Mouse (Mus musculus) heart, embryonic 11.5 days (tissue): ENCODE measurements around the gene Nid2. TPM values are rescaled to one million over a fixed set of nuclear protein-coding genes. Genes with fewer than 3 reads are reported as not detected.
A peak's percentile ranks its signal among the peaks of the same experiment; 100 is the strongest.

Experiments used
- ATAC-seq: fragments of 200-750 bp; cut with Nextera tagmentation; replicated peaks from 2 replicates; pipeline ENCODE4 v1.8.0; 2017; ENCODE audit warnings: moderate library complexity; ENCODE audit not compliant: insufficient number of reproducible peaks, low FRiP score, low TSS enrichment
- H3K27ac ChIP-seq: fragments of 300-500 bp; sonication (generic); 2 replicates; pipeline ENCODE4 v1.5.1; 2014; ENCODE audit warnings: mild to moderate bottlenecking, low read depth, low read length
- H3K27me3 ChIP-seq: fragments of 300-500 bp; sonication (generic); 2 replicates; pipeline ENCODE4 v1.6.1; 2014; ENCODE audit warnings: mild to moderate bottlenecking, low read length, mixed read lengths; ENCODE audit not compliant: control insufficient read depth, insufficient read depth
- H3K36me3 ChIP-seq: fragments of 300-500 bp; sonication (generic); 2 replicates; pipeline ENCODE4 v1.6.1; 2014; ENCODE audit warnings: mild to moderate bottlenecking, low read length, moderate library complexity, mixed read lengths; ENCODE audit not compliant: control insufficient read depth, insufficient read depth
- H3K4me1 ChIP-seq: fragments of 300-500 bp; sonication (generic); 2 replicates; pipeline ENCODE4 v1.6.1; 2014; ENCODE audit warnings: low read length; ENCODE audit not compliant: control insufficient read depth, insufficient read depth
- H3K4me2 ChIP-seq: fragments of 300-500 bp; sonication (generic); 2 replicates; pipeline ENCODE4 v1.6.1; 2014; ENCODE audit warnings: mild to moderate bottlenecking, moderate library complexity
- H3K4me3 ChIP-seq: fragments of 300-500 bp; sonication (generic); 2 replicates; pipeline ENCODE4 v1.5.1; 2014; ENCODE audit warnings: low read depth, low read length
- H3K9ac ChIP-seq: fragments of 300-500 bp; sonication (generic); 2 replicates; pipeline ENCODE4 v1.6.1; 2014; ENCODE audit warnings: mild to moderate bottlenecking, low read depth, low read length, moderate library complexity
- H3K9me3 ChIP-seq: fragments of 300-500 bp; sonication (generic); replicated peaks from 2 replicates; pipeline ENCODE4 v1.6.1; 2016; ENCODE audit warnings: low read length; ENCODE audit not compliant: control insufficient read depth
- WGBS: fragments of 180-500 bp; shearing (Covaris S2); extraction: QIAGEN DNeasy Blood & Tissue Kit; methylation state at CpG from one replicate; pipeline ENCODE4 v1.1.7; 2014; ENCODE audit not compliant: insufficient replicate concordance; 5-methylcytosine and 5-hydroxymethylcytosine counted together
- polyA plus RNA-seq: library from polyadenylated mRNA; unstranded; fragments of >200 nt; fragmentation: Nextera tagmentation; extraction: Ambion mirVana; gene quantifications from 2 replicates; pipeline ENCODE4 v1.2.1, GENCODE M21; 2014

The Nid2 gene
- polyA plus RNA-seq, 1 experiment from 2014 or later: 146 TPM

DNA sequence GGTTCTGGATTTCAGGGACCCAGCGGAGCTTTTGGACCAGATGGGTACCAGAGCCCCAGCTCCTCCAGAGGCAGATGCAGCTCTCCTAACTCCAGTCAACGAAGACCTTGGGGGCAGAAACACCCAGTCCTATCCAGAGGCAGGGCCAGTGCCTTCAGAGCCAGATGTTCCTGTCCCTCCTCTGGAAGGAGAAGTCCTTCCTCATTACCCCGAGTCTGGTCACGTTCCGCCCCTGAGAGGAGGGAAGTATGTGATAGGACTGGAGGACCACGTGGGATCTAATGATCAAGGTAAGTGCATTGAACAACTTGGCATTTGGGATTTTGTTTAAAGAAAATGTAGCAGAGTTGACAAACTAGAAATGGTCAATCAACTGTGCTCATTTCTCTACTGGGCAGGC lies 17.6 kb downstream of the Nid2 start:
- H3K4me3 ChIP-seq: no peak overlapping the region
- H3K4me2 ChIP-seq: no peak overlapping the region
- 90% methylated on average over 6 of the region's 6 CpGs for WGBS
- no peak overlapping the region for H3K9ac ChIP-seq
- H3K4me1 ChIP-seq: peaks cover 38% of the 10 kb centered on the region
- no peaks in the 10 kb centered on the region for H3K9me3 ChIP-seq
- ATAC-seq: no peak
- no peaks in the 10 kb centered on the region for H3K27me3 ChIP-seq
- H3K27ac ChIP-seq: no peak overlapping the region
- H3K36me3 ChIP-seq: peaks cover 8% of the 10 kb centered on the region

DNA sequence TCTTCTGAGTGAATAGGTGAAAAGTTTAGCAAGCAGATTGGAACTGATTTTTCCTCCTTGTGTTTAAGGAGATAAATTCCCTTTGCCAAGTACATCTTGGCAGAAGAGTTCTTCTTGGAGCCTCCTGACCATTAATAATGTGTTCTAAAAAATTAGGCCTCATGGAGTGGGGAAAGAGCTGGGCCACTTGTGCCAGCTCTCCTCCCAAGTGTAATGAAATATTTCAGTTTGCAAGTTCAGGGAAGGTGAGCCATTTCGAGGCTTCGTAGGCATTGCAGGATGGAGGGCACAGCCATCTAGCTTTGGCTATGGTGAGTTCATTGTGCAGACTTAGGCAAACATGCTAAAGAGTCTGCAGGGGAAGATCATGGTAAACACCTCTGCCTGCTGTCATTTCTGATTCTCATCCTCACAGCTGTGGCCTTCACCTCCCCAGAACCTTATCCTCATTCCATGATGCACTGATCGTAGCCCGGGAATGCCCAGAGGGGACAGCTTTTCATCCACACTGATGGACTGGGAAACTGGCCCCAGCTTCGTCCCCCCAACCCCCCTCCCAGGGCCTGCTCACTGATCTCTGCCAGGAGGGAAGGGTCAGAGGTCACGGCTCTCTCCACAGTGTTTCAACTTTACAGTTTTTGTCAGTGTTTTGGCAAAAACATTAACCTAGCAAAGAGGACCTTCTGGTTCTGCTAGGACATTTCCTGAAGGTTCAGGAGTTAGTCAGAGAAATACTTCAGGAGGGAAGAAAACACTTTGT lies 18.6 kb downstream of the Nid2 start:
- H3K27ac ChIP-seq: no peak overlapping the region
- no peak overlapping the region for H3K4me2 ChIP-seq
- H3K9me3 ChIP-seq: no peaks in the 10 kb centered on the region
- no peaks in the 10 kb centered on the region for H3K27me3 ChIP-seq
- H3K4me3 ChIP-seq: no peak overlapping the region
- peaks cover 40% of the 10 kb centered on the region for H3K4me1 ChIP-seq
- WGBS: 49% methylated on average over 6 of the region's 6 CpGs
- H3K9ac ChIP-seq: no peak overlapping the region
- ATAC-seq: no peak
- H3K36me3 ChIP-seq: peaks cover 8% of the 10 kb centered on the region

DNA sequence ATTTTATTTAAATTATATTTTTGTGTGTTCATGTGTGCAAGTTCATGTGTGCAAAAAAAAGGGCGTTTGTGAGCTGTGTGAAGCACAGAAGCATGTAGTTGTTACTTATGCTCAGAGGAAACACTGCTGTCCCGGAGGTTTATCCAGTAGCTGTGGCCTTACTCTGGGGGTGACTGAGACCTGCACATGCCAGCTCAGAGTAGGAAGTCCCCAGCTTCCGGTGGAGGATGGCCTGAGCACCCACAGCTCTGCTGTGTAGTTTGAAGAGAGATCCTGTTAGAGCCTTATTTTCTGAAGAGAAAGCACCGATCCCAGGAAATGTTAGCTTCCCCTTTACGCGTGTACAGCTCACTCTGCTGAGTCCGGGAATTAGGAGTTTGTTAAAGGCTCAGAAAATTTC lies 20.1 kb downstream of the Nid2 start:
- WGBS: 71% methylated on average over 7 of the region's 7 CpGs
- Histone ChIP-seq H3K27me3 (no peaks in the 10 kb centered on the region), H3K9ac (no peak overlapping the region), H3K4me1 (peaks cover 37% of the 10 kb centered on the region), H3K27ac (no peak overlapping the region), H3K9me3 (no peaks in the 10 kb centered on the region), H3K4me3 (no peak overlapping the region), H3K4me2 (no peak overlapping the region), H3K36me3 (peaks cover 8% of the 10 kb centered on the region)
- ATAC-seq: no peak

DNA sequence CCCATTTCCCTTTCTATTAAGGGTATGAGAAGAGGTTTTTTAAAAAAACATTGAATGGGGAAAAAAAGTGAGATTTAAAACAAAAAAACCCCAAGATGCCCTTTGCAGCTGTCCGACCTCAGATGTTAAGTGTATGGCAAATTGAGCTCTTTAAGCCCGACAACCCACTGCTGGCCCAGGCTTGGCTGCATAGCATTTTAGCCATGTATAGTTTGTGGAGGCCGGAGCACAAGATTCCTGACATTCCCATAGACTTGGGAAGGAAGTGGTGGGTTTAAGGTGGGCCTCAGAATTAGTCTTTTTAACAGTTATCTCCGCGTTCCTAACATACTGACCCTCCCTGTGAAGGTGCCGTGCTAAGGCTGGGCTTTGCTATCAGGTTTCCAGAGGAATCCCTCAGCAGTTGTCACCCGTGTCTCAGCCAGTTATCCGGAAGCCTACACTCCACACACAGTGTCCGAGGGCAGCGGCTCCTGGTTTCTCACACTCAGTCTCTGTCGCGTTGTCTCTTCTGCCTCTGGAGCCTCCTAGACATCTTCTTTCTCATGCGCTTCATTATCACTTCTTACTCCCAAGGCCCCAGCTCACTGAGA lies 23.1 kb downstream of the Nid2 start:
- H3K27me3 ChIP-seq: no peaks in the 10 kb centered on the region
- peaks cover 37% of the 10 kb centered on the region for H3K4me1 ChIP-seq
- no peaks in the 10 kb centered on the region for H3K9me3 ChIP-seq
- WGBS: 28% methylated on average over 13 of the region's 13 CpGs
- H3K9ac ChIP-seq: no peak overlapping the region
- H3K27ac ChIP-seq: peak overlapping the region; percentile 37; the same call in 1 of the 2 replicates
- ATAC-seq: 0 out of 2 replicates have a peak, but pooled peaks have one; percentile 31
- peak overlapping the region; percentile 43 for H3K4me2 ChIP-seq
- H3K36me3 ChIP-seq: peaks cover 2% of the 10 kb centered on the region; the same call in 1 of the 2 replicates
- H3K4me3 ChIP-seq: no peak overlapping the region

DNA sequence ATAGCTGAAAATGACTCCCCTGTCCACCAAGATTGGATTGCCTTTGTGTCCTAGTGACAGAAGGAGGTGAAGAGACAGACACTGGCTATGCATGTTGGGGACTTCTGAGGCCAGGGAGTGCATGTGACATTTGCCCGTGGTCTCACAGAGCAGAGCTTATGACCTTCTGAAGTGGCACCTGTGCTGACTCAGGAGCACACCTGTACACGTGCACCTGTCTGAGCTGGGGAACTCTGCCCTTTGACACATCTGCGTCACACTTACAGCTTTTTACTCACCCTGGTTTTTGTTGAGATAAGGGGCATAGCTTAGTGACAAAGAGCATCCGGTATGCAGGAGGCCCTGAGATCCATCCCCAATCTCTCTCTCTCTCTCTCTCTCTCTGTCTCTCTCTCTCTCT lies 24.4 kb downstream of the Nid2 start:
- peaks cover 3% of the 10 kb centered on the region; the same call in 1 of the 2 replicates for H3K36me3 ChIP-seq
- WGBS: 54% methylated on average over 4 of the region's 4 CpGs
- no peaks in the 10 kb centered on the region for H3K27me3 ChIP-seq
- no peak for ATAC-seq
- no peak overlapping the region for H3K9ac ChIP-seq
- no peak overlapping the region for H3K4me2 ChIP-seq
- H3K27ac ChIP-seq: no peak overlapping the region
- no peaks in the 10 kb centered on the region for H3K9me3 ChIP-seq
- peaks cover 31% of the 10 kb centered on the region for H3K4me1 ChIP-seq
- H3K4me3 ChIP-seq: no peak overlapping the region

DNA sequence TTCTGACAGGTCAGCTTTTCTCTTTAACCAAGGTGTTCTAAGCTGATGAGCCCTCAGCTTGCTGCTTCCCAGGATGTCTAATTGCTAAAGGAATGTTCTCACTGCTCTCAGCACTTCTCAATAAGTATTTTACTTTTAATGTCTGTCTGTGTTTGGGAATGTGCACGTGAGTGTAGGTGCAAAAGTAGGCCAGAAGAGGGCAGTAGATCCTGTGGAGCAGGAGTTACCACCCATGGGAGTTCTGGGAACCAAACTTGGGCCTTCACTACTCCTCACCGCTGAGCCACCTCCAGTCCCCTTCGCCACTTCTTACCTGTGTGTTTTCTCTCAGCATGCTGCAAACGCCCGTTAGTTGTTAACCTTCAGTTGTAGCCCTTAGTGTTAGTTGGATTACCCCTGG lies 25.1 kb downstream of the Nid2 start:
- Histone ChIP-seq H3K4me3 (no peak overlapping the region), H3K27me3 (no peaks in the 10 kb centered on the region), H3K36me3 (peaks cover 6% of the 10 kb centered on the region; the same call in 1 of the 2 replicates), H3K27ac (no peak overlapping the region), H3K4me1 (peaks cover 27% of the 10 kb centered on the region), H3K4me2 (no peak overlapping the region), H3K9ac (no peak overlapping the region), H3K9me3 (no peaks in the 10 kb centered on the region)
- no peak for ATAC-seq
- 86% methylated on average over 5 of the region's 5 CpGs for WGBS

DNA sequence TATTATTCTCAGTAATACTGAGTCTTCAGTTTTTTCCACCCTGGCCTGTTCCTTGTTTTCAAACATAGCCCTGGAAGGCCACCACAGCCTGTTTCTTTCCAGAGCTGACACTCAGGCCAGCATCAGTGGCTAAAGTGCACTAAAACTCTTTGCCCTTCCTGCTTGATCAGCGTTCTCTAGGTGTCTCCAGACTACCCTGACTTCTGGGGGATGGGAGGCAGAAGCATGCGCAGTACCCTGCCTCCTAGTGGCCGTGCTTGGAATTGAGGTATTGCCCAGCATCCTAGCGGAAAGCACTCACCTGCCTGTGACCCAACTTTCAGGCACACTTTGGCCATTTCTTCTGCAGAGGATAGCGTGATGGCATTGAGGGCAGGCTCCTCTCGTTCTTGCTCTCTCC lies 25.8 kb downstream of the Nid2 start:
- Histone ChIP-seq H3K9me3 (no peaks in the 10 kb centered on the region), H3K4me3 (no peak overlapping the region), H3K4me2 (no peak overlapping the region), H3K27me3 (no peaks in the 10 kb centered on the region), H3K36me3 (peaks cover 6% of the 10 kb centered on the region; the same call in 1 of the 2 replicates), H3K9ac (no peak overlapping the region), H3K27ac (0 out of 2 replicates have a peak overlapping the region, but pooled peaks have one; percentile 1), H3K4me1 (peaks cover 27% of the 10 kb centered on the region)
- 48% methylated on average over 6 of the region's 6 CpGs for WGBS
- ATAC-seq: no peak

DNA sequence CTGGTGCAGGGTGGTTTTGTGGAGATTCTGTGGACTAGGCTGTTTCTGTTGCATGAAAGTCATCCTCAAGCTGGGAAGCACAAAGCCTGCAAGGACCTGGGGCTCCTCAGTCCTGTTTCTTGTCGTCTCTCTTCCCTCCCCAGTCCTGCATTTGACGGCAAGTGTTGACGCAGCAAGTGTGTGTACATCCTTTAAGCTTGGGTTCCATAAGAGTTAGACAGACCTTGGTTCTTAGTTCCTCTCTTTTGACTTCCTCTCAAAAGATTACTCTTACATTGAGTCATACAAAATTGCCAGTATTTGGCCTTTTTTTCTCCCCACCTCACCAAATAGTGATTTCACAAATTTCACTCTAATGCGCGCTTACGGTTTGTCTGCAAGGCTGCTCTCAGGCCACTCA lies 26.3 kb downstream of the Nid2 start:
- 88% methylated on average over 6 of the region's 6 CpGs for WGBS

More for the DNA sequence above, 26.3 kb downstream of the Nid2 start:
- Histone ChIP-seq H3K9ac (no peak overlapping the region), H3K4me2 (no peak overlapping the region), H3K4me3 (no peak overlapping the region), H3K27me3 (no peaks in the 10 kb centered on the region), H3K4me1 (peaks cover 23% of the 10 kb centered on the region), H3K27ac (no peak overlapping the region), H3K36me3 (peaks cover 6% of the 10 kb centered on the region; the same call in 1 of the 2 replicates), H3K9me3 (no peaks in the 10 kb centered on the region)
- ATAC-seq: no peak
